Mouse (Mus musculus) thymus, postnatal 25 days (tissue): ENCODE data around the gene Dad1.
A peak's percentile ranks its signal among the peaks of the same experiment; 100 is the strongest.

Experiments
- DNase-seq: peaks from one replicate; pipeline ENCODE4 v3.0.0; 2022

Gene Dad1

GRCm38 (mm10) chr14:54253741-54254291 lies at the start of gene Dad1, which contains the start of gene Abhd4:
Gene Dad1 (minus strand): TSS chr14:54254104.
Gene Abhd4 (plus strand): TSS chr14:54254188.
- DNase-seq: peak; percentile 95

- no peak for DNase-seq
Measured at GRCm38 (mm10) chr14:54300676-54301075, 46.8 kb upstream of the Dad1 start.

GRCm38 (mm10) chr14:54300136-54300535 lies 46.2 kb upstream of the Dad1 start:
- DNase-seq: no peak

GRCm38 (mm10) chr14:54284839-54285238 lies 30.9 kb upstream of the Dad1 start, which contains the start of gene Olfr49:
Gene Olfr49 (minus strand): TSS chr14:54284939.
- DNase-seq: no peak

GRCm38 (mm10) chr14:54276446-54276845 lies 22.5 kb upstream of the Dad1 start:
- DNase-seq: no peak

GRCm38 (mm10) chr14:54272696-54273095 lies 18.8 kb upstream of the Dad1 start:
- DNase-seq: no peak

GRCm38 (mm10) chr14:54271976-54272606 lies 18.2 kb upstream of the Dad1 start:
- DNase-seq: no peak

GRCm38 (mm10) chr14:54270413-54270812 lies 16.5 kb upstream of the Dad1 start:
- DNase-seq: no peak

- no peak for DNase-seq
Measured at GRCm38 (mm10) chr14:54269566-54269965, 15.7 kb upstream of the Dad1 start.

- no peak for DNase-seq
Measured at GRCm38 (mm10) chr14:54267966-54268365, 14.1 kb upstream of the Dad1 start.

- DNase-seq: no peak
Measured at GRCm38 (mm10) chr14:54265951-54266350, 12.0 kb upstream of the Dad1 start.

- DNase-seq: no peak
Measured at GRCm38 (mm10) chr14:54265093-54265492, 11.2 kb upstream of the Dad1 start.

GRCm38 (mm10) chr14:54264231-54264630 lies 10.3 kb upstream of the Dad1 start:
- DNase-seq: no peak

GRCm38 (mm10) chr14:54263099-54263498 lies 9.2 kb upstream of the Dad1 start:
- no peak for DNase-seq

- no peak for DNase-seq
Measured at GRCm38 (mm10) chr14:54262622-54263021, 8.7 kb upstream of the Dad1 start.

- no peak for DNase-seq
Measured at GRCm38 (mm10) chr14:54261386-54261785, 7.5 kb upstream of the Dad1 start.

GRCm38 (mm10) chr14:54260196-54260595 lies 6.3 kb upstream of the Dad1 start:
- DNase-seq: no peak

GRCm38 (mm10) chr14:54259722-54260085 lies 5.8 kb upstream of the Dad1 start:
- no peak for DNase-seq

- peak; percentile 79 for DNase-seq
Measured at GRCm38 (mm10) chr14:54259003-54259721, 5.3 kb upstream of the Dad1 start.

- no peak for DNase-seq
Measured at GRCm38 (mm10) chr14:54258131-54258670, 4.3 kb upstream of the Dad1 start.

- no peak for DNase-seq
Measured at GRCm38 (mm10) chr14:54254670-54255202, 832 bp upstream of the Dad1 start.

GRCm38 (mm10) chr14:54250122-54250521 lies 3.8 kb downstream of the Dad1 start:
- no peak for DNase-seq

GRCm38 (mm10) chr14:54249326-54249725 lies 4.6 kb downstream of the Dad1 start:
- no peak for DNase-seq

- no peak for DNase-seq
Measured at GRCm38 (mm10) chr14:54246232-54246631, 7.7 kb downstream of the Dad1 start.
